Mouse (Mus musculus) cerebellum, adult 11-12 months (tissue): ENCODE measurements around the gene Prkar2b.

ENCODE experiments used
- DNase-seq: peaks from one replicate; pipeline ENCODE4 v3.0.0; 2022

Gene Prkar2b

GRCm38 (mm10) chr12:32007646-32008045 lies 53.5 kb downstream of the Prkar2b start:
- no peak for DNase-seq

- no peak for DNase-seq
These were observed 54.1 kb downstream of the Prkar2b start for GRCm38 (mm10) chr12:32007040-32007439.

GRCm38 (mm10) chr12:32006391-32006929 lies 54.6 kb downstream of the Prkar2b start:
- no peak for DNase-seq

- DNase-seq, result no peak
These were observed 60.6 kb downstream of the Prkar2b start for GRCm38 (mm10) chr12:32000464-32000863.

- DNase-seq, result no peak
These were observed 62.4 kb downstream of the Prkar2b start for GRCm38 (mm10) chr12:31998706-31999105.

GRCm38 (mm10) chr12:31997328-31997878 lies 63.7 kb downstream of the Prkar2b start:
- DNase-seq, result no peak

GRCm38 (mm10) chr12:31996877-31997276 lies 64.2 kb downstream of the Prkar2b start:
- no peak for DNase-seq

- DNase-seq, result no peak
These were observed 70.5 kb downstream of the Prkar2b start for GRCm38 (mm10) chr12:31990575-31990974.

- no peak for DNase-seq
These were observed 71.4 kb downstream of the Prkar2b start for GRCm38 (mm10) chr12:31989726-31990125.

- DNase-seq, result no peak
These were observed 74.6 kb downstream of the Prkar2b start for GRCm38 (mm10) chr12:31986463-31986862.

- no peak for DNase-seq
These were observed 75.4 kb downstream of the Prkar2b start for GRCm38 (mm10) chr12:31985738-31986137.

- no peak for DNase-seq
These were observed 76.4 kb downstream of the Prkar2b start for GRCm38 (mm10) chr12:31984664-31985063.

- no peak for DNase-seq
These were observed 76.9 kb downstream of the Prkar2b start for GRCm38 (mm10) chr12:31984206-31984605.

- DNase-seq, result no peak
These were observed 77.3 kb downstream of the Prkar2b start for GRCm38 (mm10) chr12:31983769-31984168.

- DNase-seq, result peak; percentile 60
These were observed 77.9 kb downstream of the Prkar2b start for GRCm38 (mm10) chr12:31983238-31983637.

GRCm38 (mm10) chr12:31977613-31978195 lies 83.4 kb downstream of the Prkar2b start:
- no peak for DNase-seq

- DNase-seq, result no peak
These were observed 84.6 kb downstream of the Prkar2b start for GRCm38 (mm10) chr12:31976544-31976943.

GRCm38 (mm10) chr12:31973473-31974172 lies 87.5 kb downstream of the Prkar2b start:
- DNase-seq, result peak; percentile 44

GRCm38 (mm10) chr12:31971547-31971946 lies 89.5 kb downstream of the Prkar2b start:
- DNase-seq, result no peak

GRCm38 (mm10) chr12:31969111-31969510 lies 92.0 kb downstream of the Prkar2b start:
- no peak for DNase-seq

GRCm38 (mm10) chr12:31967536-31967935 lies 93.6 kb downstream of the Prkar2b start:
- DNase-seq, result no peak

- no peak for DNase-seq
These were observed 94.7 kb downstream of the Prkar2b start for GRCm38 (mm10) chr12:31966405-31966804.

- DNase-seq, result no peak
These were observed 95.4 kb downstream of the Prkar2b start for GRCm38 (mm10) chr12:31965517-31966212.
